Mouse (Mus musculus) small intestine, adult 2 months (tissue): ENCODE measurements at regions not wholly inside any gene's neighbourhood (a gene's known extent, or its start where the extent isn't known, plus 50 kb on each side); places are given as distances from the start of the nearest gene placed in this dataset.

Experiments used
- CTCF ChIP-seq: fragments of 200-500 bp; IDR thresholded peaks from 2 replicates; pipeline ENCODE4 v1.5.1; 2012; ENCODE audit warnings: low read depth, mild to moderate bottlenecking, control low read depth, inconsistent platforms, low read length, moderate library complexity, mixed read lengths; ENCODE audit not compliant: insufficient replicate concordance, insufficient read length; ENCODE audit errors: extremely low read depth
- POLR2A ChIP-seq: fragments of 200-500 bp; IDR thresholded peaks from 2 replicates; pipeline ENCODE4 v1.6.1; 2012; ENCODE audit warnings: low read depth, mild to moderate bottlenecking, control low read depth, inconsistent platforms, low read length, moderate library complexity

- TF ChIP-seq POLR2A (no peak), CTCF (no peak)
Measured at GRCm38 (mm10) chr17:68185385-68185784, 88.2 kb upstream of the L3mbtl4 start.
